Mouse (Mus musculus) liver, embryonic 14.5 days (tissue): ENCODE data around the gene Ggt6.

ENCODE experiments used
- CTCF ChIP-seq: IDR thresholded peaks from 2 replicates; pipeline ENCODE4 v1.5.1; 2016; ENCODE audit warnings: antibody characterized with exemption, low read depth, control low read depth
- EP300 ChIP-seq: IDR thresholded peaks from 2 replicates; pipeline ENCODE4 v1.6.1; 2016; ENCODE audit warnings: antibody characterized with exemption, low read depth

- no peak for TF ChIP-seq CTCF
- TF ChIP-seq EP300 = no peak
Measured at GRCm38 (mm10) chr11:72457995-72458496, 22.7 kb downstream of the Ggt6 start.
